Mouse (Mus musculus): ENCODE measurements around the gene Mau2.
"Not testable (repeated sequence)": the region's sequence is repeated elsewhere in the genome, so short reads cannot be mapped to it uniquely, and the experiment has no call there.

The Mau2 gene

DNA sequence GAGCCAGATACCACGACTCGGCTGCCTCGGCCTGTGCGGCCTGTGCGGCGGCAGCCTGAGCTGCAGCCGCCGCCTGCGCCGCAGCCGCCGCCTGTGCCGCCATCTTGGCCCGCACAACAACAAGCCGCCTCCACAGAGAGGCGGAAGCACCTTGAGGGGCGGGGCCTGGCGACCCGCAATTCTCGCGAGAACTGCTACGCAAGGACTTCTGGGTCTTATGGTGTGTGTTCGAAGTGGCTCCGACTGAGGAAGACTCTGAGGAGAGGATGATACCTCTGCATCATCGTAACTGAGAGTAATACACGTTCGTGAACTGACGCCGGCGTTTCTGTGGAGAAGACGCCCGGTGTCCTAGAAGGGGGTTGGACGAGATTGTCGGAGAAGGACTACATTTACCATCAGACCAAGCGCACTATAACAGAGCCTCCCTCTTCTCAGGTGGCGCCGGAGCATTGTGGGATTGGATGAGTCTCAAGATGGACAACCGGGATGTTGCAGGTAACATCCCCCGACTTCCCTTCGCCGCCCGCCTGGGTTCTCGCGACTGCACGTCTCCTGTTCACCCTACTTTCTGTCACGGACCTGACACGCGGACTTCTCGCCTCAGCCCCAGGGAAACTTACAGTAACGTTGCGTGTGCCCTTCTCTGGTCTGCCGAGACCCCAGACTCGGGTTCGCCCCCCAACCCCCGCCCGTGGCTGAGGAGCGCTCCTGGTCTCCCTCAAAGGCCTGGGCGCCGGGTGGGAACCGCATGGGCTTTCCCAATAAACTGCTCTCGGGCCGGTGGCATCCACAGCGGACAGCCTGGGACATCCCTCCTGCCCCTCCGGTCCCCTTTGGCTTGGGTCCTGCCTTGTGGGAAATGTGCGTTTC, at the start of gene Mau2, which contains the start of gene Sugp1:
Gene Mau2 (minus strand): TSS at position 152 of the 873 bp plus-strand sequence.
Gene Sugp1 (plus strand): TSS at position 231 of the 873 bp plus-strand sequence.
- in situ Hi-C loops (cut with MboI, MseI) = no loop called here

GRCm38 (mm10) chr8:70089296-70089960, 46.9 kb upstream of the Mau2 start:
- in situ Hi-C loops (cut with MboI, MseI) = no loop called here

GRCm38 (mm10) chr8:70087836-70088650, 45.5 kb upstream of the Mau2 start:
- in situ Hi-C loops (cut with MboI, MseI) = no loop called here

DNA sequence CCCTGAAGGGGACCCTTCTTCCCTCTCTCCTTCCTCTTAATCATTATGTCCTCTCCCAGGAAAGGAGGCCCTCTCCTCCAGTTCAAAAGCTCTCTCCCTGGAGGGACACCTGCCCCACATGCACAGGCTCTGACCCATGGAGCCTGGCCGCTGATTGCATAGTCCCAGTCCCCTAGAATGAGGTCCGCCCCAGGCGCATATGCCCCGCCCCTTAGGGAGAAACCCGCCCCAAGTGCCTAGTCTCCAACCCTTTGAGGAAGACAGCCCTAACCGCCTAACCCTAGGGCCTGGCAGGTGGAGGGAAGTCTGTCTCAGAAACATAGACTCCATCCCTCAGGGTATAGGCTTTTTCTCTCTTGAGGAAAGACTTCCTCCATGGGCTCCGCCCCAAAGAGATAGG, 44.7 kb upstream of the Mau2 start:
- in situ Hi-C loops (cut with MboI, MseI) = no loop called here

DNA sequence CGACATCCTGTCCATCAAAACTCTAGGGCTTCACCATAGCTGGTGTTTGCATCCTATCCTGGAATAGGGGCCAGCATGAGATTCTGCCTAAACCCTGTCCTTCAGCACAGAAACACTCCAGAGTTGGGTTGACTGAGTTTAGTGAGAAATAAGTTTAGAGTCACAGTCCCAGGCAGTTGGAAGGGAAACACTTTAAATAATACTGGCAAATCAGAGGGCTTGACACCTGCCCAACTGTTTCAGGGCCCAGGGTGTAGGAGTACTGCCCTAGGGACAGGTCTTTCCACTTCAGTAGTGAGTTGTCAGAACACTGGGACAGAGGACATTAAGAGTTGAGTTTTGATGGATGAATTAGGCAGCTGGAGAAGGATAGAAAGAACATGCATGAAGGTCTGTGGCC, 43.6 kb upstream of the Mau2 start:
- in situ Hi-C loops (cut with MboI, MseI) = no loop called here

DNA sequence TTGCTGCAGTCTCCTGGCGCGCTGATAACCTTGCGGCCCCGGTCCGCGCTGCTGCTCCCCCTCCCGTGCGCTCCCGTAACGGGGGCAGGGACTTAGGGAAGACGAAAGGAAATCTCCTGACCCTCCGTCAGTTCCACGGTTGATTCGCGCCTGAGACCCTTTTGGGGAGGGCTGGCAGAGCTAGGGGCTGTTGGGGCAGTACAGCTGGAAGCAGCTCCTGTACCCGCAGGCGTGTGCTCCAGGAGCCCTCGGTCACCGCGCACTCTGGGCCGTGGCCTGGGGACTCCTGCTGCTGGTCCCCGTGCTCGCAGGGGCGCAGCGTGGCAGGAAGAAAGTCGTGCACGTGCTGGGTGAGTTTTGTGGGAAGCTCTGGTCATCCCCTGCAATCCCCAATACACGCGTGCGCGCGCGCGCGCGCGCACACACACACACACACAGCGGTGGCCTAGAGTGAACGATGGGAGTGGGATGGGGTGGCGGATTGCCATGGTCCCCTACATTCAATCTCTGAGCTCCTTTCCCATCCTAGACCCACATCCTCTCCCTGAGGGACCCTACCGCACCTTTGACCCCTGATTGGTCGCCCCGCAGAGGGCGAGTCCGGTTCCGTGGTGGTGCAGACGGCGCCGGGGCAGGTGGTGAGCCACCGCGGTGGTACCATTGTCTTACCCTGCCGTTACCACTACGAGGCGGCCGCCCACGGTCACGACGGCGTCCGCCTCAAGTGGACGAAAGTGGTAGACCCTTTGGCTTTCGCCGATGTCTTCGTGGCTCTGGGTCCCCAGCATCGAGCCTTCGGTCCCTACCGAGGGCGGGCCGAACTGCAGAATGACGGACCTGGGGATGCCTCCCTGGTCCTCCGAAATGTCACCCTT, 41.9 kb upstream of the Mau2 start:
- in situ Hi-C loops (cut with MboI, MseI) = no loop called here

DNA sequence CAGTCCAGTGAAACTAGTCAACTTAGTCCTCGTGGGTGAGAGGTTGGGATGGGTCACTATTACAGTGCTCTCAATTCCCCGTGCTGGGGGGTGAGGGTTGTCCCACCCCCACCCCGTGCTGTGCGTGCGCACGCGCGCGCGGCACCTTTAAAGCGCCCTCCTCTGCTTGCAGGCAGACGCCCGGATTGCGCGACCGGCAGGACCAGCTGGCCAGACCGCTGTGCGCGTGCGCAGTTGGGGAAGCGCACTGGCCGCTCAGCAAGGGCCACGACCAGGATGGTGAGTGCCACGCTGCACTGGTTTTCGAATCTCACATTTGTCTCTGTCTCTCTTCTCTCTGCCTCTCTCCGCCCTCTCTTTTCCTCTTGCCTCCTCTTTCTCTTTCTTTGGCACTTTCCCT, 40.8 kb upstream of the Mau2 start, which contains the start of gene Hapln4:
Gene Hapln4 (plus strand): TSS at position 173 of the 400 bp plus-strand sequence.
- in situ Hi-C loops (cut with MboI, MseI) = no loop called here

DNA sequence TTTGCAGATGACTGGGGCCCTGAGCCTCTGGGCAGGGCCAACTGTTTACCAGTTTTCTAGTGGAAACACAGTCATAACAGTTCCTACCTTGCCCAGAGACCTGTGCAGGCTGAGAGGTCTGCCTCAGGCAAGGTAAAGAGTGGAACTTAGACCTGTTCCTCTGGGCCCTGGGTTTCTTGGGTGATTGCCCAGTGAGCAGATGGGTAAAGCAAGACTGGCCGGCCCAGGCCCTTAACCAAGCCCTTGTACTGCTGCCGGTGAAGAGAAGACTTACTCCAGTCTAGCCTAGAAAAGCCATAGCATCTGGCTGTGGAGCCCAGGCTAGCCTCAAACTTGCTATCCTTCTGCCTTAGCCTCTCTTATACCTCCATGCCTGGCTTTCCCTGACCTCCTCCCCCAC, 39.4 kb upstream of the Mau2 start:
- in situ Hi-C loops (cut with MboI, MseI) = no loop called here

DNA sequence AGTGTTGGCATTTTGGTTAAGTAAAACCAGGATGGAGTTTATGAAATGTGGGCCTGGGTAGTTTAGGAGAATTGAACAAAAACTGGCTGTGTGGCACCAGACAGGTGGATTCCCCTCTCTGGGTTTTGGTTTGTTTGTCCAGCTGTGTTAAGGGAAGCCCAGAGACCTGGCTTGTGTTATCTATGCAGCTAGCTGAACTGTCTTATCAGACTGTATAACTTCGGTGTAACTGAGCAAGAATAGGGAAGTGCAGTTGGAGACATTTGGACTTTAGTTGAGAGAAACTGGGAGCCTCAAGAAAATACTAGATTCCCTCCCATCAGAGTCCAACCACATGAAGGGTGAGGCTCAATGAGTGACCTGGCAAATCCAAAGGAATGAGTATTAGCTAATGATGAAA, 31.1 kb upstream of the Mau2 start:
- in situ Hi-C loops (cut with MboI, MseI) = no loop called here

GRCm38 (mm10) chr8:70073120-70073519, 30.6 kb upstream of the Mau2 start:
- in situ Hi-C loops (cut with MboI, MseI) = no loop called here

DNA sequence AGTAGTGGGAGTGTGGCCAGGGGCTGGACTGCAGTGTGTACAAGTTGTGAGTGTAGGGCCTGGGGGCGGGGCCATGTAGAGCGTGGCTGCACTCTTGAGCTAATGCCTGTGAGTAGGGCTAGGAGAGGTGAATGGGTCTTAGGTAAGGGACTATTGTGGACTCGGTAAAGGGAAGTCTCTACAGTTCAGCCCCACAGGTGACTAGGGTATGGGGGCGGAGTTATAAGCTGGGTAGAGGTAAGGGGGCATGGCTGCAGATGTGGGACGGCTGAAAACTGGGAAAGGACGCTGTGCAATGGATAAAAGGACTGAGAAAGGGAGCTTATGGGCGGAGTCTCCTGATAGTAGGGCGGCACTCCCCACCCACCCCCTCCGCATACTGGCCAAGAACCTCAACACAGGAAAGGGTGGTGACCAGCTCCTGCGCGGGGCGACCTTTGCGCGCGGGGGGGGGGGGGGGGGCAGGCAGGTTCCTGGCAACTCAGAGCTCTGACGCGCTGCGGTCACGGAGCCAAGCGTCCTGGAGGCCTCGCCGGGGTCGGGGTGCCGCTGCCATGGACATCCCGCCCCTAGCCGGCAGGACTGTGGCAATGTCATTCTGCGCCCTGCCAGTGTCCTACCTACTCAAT, 30.0 kb upstream of the Mau2 start, which contains the start of gene Tm6sf2:
Gene Tm6sf2 (plus strand): TSS at position 484 of the 629 bp plus-strand sequence.
- in situ Hi-C loops (cut with MboI, MseI) = no loop called here

GRCm38 (mm10) chr8:70071836-70072440, 29.4 kb upstream of the Mau2 start:
- in situ Hi-C loops (cut with MboI, MseI) = no loop called here

DNA sequence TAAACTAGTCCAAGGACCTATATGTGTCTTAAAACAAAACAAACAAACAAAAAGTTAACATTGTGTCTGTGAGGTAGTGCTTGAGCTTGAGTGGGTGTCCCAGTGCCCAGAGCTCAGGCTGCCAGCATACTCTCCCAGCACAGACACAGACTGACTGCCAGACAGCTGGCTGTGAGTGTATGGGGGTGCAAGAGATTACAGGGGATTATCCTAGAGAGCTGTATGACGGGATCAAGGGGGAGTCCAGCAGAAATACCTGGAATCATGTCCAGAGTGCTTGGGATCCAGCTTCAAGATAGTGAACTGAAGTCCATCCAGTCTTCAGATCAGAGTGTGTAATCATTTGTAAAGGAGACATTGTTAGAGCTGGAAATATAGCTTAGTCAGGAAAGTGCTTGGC, 15.2 kb upstream of the Mau2 start:
- in situ Hi-C loops (cut with MboI, MseI) = no loop called here

- in situ Hi-C loops (cut with MboI, MseI) = not testable (repeated sequence)
Measured at GRCm38 (mm10) chr8:70050434-70050833, 7.9 kb upstream of the Mau2 start.

GRCm38 (mm10) chr8:70049662-70050061, 7.1 kb upstream of the Mau2 start:
- in situ Hi-C loops (cut with MboI, MseI) = no loop called here

GRCm38 (mm10) chr8:70043996-70044395, 1.5 kb upstream of the Mau2 start:
- in situ Hi-C loops (cut with MboI, MseI) = no loop called here

DNA sequence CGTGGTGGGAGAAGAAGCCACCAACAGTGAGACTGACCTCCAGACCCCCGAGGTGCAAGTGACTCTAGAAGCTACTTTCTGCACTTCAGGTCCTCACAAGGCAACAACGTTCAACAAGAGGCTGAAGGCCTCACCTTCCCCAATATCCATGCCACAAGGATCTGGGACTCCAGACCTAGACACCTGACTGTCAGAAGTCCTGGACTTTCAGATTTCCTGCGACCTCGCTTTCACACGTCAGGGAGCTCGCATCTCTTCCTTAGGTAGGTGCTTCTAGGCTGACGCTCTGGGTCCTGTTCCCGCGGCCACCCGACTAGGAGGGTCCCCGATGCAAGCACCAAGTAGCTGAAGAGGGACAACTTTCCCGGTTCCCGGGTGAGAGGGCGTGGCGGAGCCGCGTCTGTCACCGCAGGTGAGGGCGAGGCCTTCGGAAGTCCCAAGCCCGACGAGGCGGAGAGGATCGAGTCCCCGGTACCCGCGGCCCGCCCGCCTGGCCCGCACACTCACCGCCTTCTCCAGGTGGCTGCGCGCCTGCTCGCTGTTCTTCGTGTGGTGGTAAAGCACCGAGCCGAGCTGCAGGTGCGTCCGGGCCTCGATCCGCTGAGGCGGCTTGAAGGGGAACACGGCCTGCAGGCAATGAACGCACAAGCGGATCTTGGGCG, 518 bp downstream of the Mau2 start:
- in situ Hi-C loops (cut with MboI, MseI) = no loop called here

DNA sequence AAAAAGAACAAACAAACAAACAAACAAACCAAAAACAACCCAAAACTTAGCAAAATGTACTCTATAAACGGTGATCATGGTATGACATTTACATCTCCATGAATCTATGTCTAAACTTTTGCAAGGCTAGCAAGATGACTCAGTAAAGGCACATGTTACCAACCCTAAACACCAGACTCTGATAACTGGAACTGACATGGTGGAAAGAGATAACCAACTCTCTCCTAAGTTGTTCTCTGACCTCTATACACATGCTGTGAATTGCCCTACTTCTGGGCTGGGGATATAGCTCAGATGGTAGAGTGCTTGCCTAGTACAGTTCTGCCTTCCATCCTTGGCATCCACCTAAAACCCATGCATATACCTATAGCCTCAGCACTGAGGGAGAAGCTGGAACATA, 4.5 kb downstream of the Mau2 start:
- in situ Hi-C loops (cut with MboI, MseI) = no loop called here

- in situ Hi-C loops (cut with MboI, MseI) = no loop called here
Measured at GRCm38 (mm10) chr8:70030255-70030654, 12.3 kb downstream of the Mau2 start.
